Mouse (Mus musculus): ENCODE measurements at regions not wholly inside any gene's neighbourhood (a gene's known extent, or its start where the extent isn't known, plus 50 kb on each side); places are given as distances from the start of the nearest gene placed in this dataset.
"Not testable (repeated sequence)": the region's sequence is repeated elsewhere in the genome, so short reads cannot be mapped to it uniquely, and the experiment has no call there.

- DNase-seq (ENCODE audit: low read depth in 2 of 2, low spot score in 2 of 2) = no peak
Measured at GRCm38 (mm10) chr2:166476953-166477352, 236.7 kb downstream of the Prex1 start.

GRCm38 (mm10) chr2:166475624-166476023 is 238.0 kb downstream of the Prex1 start:
- DNase-seq (ENCODE audit: low read depth in 2 of 2, low spot score in 2 of 2) = no peak

- no peak for DNase-seq (ENCODE audit: low read depth in 2 of 2, low spot score in 2 of 2)
Measured at GRCm38 (mm10) chr2:166474601-166475000, 239.0 kb downstream of the Prex1 start.

DNA sequence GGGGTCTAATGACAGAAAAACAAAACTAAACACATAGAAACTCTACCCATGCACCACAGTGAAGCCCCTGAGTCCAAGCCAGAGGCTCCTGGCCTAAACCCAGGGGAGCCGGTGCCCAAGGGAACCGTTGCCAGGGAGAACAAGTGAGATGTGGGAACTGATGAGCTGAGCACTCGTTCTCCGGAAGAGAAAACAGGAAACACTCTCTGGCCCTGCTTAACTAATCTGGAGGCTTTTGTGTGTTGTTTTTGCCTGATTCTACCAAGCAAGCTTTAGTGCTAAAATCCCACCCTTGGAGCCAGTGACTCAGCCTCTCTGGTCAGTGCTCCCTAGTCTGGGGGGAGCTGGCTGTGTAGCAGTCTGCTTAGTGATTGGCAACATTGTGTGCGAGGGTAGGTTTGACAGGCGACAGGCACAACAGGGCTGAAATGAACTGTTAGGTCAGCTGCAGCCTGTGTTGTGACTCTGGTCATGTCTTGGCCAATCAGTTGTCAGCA is 242.3 kb downstream of the Prex1 start:
- DNase-seq (ENCODE audit: low read depth in 2 of 2, low spot score in 2 of 2) = no peak

- DNase-seq (ENCODE audit: low read depth in 2 of 2, low spot score in 2 of 2) = no peak
Measured at GRCm38 (mm10) chr2:166469046-166469593, 244.5 kb downstream of the Prex1 start.

- DNase-seq (ENCODE audit: low read depth in 2 of 2, low spot score in 2 of 2) = no peak
Measured at GRCm38 (mm10) chr2:166467137-166467536, 246.5 kb downstream of the Prex1 start.

DNA sequence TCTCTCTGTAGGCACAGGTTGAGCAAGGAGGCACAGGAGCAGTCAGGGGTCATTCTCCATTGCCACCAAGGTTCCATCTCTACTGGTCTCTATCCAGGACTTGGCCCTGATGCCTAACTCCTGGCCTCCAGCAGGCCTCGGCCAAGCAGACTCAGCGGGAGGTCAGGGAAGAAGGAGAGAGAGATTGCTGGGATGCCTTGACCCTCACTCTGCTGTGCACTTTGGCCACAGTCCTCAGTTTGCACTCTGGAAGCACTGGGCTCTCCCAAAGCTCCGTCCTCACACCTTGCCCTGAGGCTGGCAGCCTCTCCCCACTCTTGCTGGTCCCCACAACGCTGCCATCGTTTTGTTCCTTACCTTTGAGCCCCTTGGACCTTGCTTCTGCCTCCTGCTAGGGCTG is 248.1 kb downstream of the Prex1 start:
- no peak for DNase-seq (ENCODE audit: low read depth in 2 of 2, low spot score in 2 of 2)

GRCm38 (mm10) chr2:166463539-166463938 is 250.1 kb downstream of the Prex1 start:
- no peak for DNase-seq (ENCODE audit: low read depth in 2 of 2, low spot score in 2 of 2)

DNA sequence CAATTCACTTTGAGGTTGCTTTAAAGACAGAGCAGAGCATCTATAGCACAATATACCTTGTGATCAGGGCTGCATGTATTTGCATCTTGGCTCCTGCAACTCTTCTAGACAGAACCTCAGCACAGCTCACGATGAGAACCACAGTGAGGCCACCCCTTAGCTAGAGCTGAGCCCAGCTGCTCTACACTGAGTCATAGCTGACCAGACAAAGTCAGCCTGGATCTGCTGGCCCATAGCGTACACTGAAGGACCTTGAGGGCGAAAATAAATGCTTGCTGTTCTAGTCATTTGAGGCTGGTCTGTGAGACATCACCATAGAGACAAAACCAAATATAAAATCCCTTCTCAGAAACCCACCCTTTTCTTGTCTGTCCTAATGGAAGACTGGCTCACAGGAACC is 251.7 kb downstream of the Prex1 start:
- DNase-seq (ENCODE audit: low read depth in 2 of 2, low spot score in 2 of 2) = no peak

DNA sequence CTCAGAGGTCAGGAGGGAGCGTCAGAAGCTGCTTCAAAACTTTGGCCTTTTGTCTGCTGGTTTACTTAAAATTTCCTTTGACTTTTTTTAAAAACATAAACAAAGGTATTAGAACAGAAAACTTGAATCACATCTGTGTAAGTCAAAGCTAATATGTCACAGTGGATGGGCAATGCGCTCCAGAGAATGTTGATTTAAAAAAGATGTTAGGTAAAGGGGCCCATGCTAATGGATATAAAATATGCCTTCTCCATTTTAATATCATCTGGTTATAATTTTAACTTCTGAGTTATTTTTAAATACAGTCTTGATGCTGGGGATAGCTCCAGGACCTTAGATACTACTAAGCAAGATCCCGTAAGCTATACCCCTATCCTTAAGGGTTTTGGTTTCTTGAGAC is 252.5 kb downstream of the Prex1 start:
- DNase-seq (ENCODE audit: low read depth in 2 of 2, low spot score in 2 of 2) = no peak

DNA sequence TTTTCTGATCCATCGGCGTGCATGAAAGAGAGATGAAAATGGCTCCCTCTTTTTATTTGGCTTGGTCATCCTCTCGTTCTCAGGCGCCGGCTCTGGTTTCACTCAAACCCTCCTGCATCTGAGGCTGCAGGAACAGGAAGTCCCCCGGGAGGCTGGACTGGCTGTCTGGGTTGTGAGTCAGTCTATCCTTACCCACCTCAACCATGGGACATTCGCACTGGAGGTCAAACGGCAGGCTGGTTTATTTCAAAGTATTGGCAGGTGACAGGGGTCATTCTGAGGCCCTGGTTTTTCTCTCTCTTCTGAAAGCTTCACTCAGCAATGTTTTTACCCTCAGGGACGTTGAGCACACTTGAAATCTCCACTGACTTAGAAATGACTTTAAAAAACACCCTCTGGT is 253.7 kb downstream of the Prex1 start:
- DNase-seq (ENCODE audit: low read depth in 2 of 2, low spot score in 2 of 2) = no peak

GRCm38 (mm10) chr2:166458953-166459352 is 254.7 kb downstream of the Prex1 start:
- DNase-seq (ENCODE audit: low read depth in 2 of 2, low spot score in 2 of 2) = no peak

DNA sequence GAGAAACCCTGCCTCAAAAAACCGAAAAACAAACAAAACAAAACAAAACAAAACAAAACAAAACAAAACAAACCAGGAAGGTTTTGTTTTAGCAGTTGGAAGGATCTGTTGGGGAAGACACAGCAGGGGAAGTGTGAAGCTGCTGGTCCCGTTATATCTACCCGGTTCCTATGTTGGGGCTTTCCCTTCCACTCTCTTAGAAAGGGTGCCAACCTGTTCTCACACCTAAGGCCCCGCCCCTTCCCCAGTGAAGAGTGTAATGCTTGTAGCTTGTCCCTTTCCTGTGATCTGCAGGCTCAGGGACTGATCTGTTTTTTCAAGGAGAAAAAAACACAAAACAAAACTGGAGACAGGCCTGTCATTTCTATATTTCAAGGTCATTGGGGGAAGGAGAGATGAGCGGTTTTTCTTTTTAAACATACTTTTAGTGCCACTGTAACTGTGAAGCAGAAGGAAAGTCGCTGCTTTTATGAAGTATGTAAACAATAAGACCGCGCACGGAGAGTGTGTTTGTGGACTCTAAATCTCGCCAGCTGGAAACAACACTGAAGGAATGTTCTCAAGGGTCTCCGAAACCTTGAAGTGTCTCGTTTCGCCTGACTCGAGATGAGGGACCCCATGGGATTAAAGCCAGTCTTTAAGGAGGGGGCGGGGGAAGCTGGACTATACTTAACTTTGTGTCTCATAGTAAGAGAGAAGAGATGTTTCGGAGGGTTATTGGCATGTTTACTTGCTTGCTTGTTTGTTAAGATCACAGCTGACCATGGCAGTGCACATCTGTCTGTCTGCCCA is 256.1 kb downstream of the Prex1 start:
- no peak for DNase-seq (ENCODE audit: low read depth in 2 of 2, low spot score in 2 of 2)

DNA sequence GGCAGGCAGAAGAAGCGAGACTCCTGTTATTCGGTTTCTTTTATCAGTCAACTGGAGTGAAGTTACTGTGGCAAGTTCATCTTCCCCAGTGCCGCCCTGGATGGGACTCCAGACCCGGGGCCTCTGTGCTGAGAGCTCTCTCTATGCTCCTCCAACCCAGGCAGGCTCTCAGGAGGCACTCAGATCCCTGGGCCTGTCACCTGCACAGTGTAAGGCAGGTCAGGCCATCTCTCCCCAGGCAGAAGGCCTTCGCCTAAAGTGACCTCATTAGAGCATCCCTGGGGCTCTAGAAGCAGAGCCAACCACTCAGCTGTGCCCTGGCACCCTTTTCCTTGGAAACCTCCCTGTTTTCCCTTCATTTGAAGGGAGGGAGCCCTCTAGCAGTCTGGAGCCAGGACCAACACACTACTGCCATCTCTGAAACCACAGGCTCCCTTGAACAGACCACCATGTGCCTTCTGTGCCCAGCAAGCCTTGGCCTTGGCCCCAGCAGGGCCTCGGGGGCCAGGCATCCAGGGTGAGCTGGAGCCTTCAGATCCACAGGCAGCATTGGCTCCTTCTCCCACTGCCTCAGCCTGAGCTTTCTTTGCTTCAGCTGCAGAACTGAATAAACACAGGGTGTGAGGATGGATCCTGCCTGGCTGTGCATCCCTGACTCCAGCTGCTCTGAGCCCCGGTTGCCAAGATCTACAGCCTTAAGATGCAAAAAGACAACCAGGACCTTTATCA is 259.3 kb downstream of the Prex1 start:
- DNase-seq (ENCODE audit: low read depth in 2 of 2, low spot score in 2 of 2) = not testable (repeated sequence)

DNA sequence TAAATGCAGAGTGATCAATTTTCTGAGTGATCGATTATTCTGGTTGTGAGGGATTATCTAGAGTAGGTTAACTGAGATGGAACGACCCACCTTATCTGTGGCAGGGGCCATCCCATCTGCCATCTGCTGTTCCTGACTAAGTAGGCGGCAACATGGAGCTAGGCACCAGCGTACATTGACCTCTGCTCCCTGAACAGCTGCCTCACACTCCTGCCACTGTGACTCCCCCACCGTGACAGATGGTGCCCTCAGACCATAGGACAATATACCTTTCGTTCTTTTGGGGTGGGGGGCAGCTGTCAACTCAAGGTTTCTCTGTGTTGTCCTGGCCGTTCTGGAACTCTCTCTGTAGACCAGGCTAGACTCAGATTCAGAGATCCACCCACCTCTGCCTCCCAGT is 262.7 kb downstream of the Prex1 start:
- no peak for DNase-seq (ENCODE audit: low read depth in 2 of 2, low spot score in 2 of 2)

- no peak for DNase-seq (ENCODE audit: low read depth in 2 of 2, low spot score in 2 of 2)
Measured at GRCm38 (mm10) chr2:166450380-166450779, 263.3 kb downstream of the Prex1 start.

DNA sequence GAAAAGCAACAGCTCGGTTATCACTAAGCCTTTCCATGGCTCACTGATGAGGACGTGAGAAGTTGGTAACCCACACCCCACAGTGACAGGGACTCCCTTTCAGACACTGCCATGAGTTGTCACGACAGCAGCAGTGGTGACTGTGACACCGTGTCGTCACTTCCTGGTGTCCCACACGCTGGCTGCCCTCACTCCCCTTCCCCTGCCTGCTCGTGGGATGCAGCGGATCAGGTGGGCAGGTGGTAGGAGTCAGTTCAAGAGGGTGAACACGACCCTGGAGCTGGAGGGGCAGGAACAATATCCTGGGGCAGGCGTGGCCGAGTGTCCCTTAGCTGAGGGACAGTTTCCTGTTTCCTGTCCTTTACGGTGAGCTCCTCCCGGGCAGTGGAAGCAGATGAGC is 264.9 kb downstream of the Prex1 start:
- DNase-seq (ENCODE audit: low read depth in 2 of 2, low spot score in 2 of 2) = no peak

- DNase-seq (ENCODE audit: low read depth in 2 of 2, low spot score in 2 of 2) = no peak
Measured at GRCm38 (mm10) chr2:166448161-166448560, 265.5 kb downstream of the Prex1 start.

GRCm38 (mm10) chr2:166446536-166446935 is 267.1 kb downstream of the Prex1 start:
- DNase-seq (ENCODE audit: low read depth in 2 of 2, low spot score in 2 of 2) = no peak

GRCm38 (mm10) chr2:166445824-166446223 is 267.8 kb downstream of the Prex1 start:
- not testable (repeated sequence) for DNase-seq (ENCODE audit: low read depth in 2 of 2, low spot score in 2 of 2)

DNA sequence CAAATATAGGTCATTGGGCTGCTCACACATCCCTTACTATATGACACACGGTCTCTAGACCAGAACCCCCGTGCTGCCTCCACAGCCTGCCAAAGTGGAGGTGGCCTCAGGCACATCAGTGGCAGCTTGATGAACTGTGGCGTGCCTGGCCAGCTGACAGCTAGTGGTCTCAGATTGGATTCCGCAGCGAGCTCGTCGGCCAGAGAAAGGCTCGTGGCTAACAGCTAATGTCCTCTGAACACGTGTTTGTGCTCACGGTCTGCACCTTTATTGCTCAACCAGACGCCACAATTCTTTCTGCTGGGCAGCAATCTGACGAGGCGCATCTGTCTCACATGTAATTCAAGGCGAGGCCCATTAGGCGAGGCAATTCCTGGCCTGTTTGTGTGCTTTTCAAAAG is 270.6 kb downstream of the Prex1 start:
- DNase-seq (ENCODE audit: low read depth in 2 of 2, low spot score in 2 of 2) = no peak

Data from CD8-positive naive resting alpha-beta T cell, adult 2 months (primary cell).